Mouse (Mus musculus): ENCODE measurements around the gene Glod5. TPM values are rescaled to one million over a fixed set of nuclear protein-coding genes. Genes with fewer than 3 reads are reported as not detected.

Gene Glod5
- polyA plus RNA-seq, 1 experiment from 2014 or later: 6.0 TPM

DNA sequence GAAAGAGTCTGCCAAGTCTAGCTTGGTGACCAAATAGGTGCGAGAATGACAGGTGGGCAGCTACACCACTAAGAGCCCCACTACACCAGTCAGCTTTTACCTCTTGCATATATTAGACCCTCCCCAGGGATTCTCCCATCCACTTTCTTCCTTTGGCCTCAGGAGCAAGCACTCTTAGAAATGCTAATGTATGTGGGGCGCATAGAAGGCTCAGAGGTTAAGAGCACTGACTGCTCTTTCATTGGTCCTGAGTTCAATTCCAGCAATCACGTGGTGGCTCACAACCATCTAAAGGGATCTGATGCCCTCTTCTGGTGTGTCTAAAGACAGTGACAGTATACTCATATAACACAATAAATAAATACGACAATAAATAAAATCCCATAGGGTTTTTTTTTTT is 15.3 kb downstream of the Glod5 start:
- Histone ChIP-seq H3K9me3 (ENCODE audit: control insufficient read depth, low read length) (no peaks in the 10 kb centered on the region), H3K9ac (ENCODE audit: low read length) (no peak overlapping the region), H3K27ac (replicated peaks) (no peak overlapping the region), H3K4me1 (replicated peaks; ENCODE audit: control insufficient read depth, insufficient read depth) (no peaks in the 10 kb centered on the region), H3K4me2 (replicated peaks; ENCODE audit: low read depth) (no peak overlapping the region), H3K36me3 (ENCODE audit: control insufficient read depth, insufficient read depth, low read length) (no peaks in the 10 kb centered on the region), H3K4me3 (ENCODE audit: low read depth, low read length) (no peak overlapping the region), H3K27me3 (ENCODE audit: control insufficient read depth, insufficient read depth, low read length) (no peaks in the 10 kb centered on the region)
- TF ChIP-seq EP300 (optimal IDR thresholded peaks at IDR 0.05) (no peak), CTCF (IDR thresholded peaks at IDR 0.05; ENCODE audit: low read depth) (no peak)
- WGBS: 65% methylated on average over 4 of the region's 4 CpGs
- DNase-seq (ENCODE audit: low spot score) (no peak), ATAC-seq (ENCODE audit: low FRiP score, low TSS enrichment) (no peak)

DNA sequence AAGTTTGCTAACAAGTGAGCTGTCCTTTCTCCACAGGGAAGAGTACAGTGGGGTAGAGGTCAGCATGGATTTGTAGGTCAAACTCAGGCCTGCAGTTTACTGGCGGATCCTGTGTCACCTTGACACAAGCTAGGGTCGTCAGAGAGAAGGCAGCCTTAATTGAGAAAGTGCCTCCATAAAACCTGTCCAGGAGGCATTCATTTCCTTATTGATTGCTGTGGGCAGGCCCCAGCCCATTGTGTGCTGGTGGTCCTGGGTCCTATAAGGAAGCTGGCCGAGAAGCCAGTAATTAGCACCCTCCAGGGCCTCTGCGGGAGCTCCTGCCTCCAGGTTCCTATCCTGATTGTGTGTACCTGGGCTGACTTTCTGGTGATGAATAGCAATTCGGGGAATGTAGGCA is 16.3 kb downstream of the Glod5 start:
- H3K4me2 ChIP-seq (replicated peaks; ENCODE audit: low read depth): no peak overlapping the region
- 35% methylated on average over 5 of the region's 5 CpGs for WGBS
- no peak for TF ChIP-seq CTCF (IDR thresholded peaks at IDR 0.05; ENCODE audit: low read depth)
- H3K4me1 ChIP-seq (replicated peaks; ENCODE audit: control insufficient read depth, insufficient read depth): no peaks in the 10 kb centered on the region
- no peaks in the 10 kb centered on the region for H3K36me3 ChIP-seq (ENCODE audit: control insufficient read depth, insufficient read depth, low read length)
- H3K9ac ChIP-seq (ENCODE audit: low read length): no peak overlapping the region
- H3K9me3 ChIP-seq (ENCODE audit: control insufficient read depth, low read length): no peaks in the 10 kb centered on the region
- ATAC-seq (ENCODE audit: low FRiP score, low TSS enrichment): no peak
- H3K27me3 ChIP-seq (ENCODE audit: control insufficient read depth, insufficient read depth, low read length): no peaks in the 10 kb centered on the region
- no peak for DNase-seq (ENCODE audit: low spot score)
- no peak overlapping the region for H3K27ac ChIP-seq (replicated peaks)
- no peak overlapping the region for H3K4me3 ChIP-seq (ENCODE audit: low read depth, low read length)

DNA sequence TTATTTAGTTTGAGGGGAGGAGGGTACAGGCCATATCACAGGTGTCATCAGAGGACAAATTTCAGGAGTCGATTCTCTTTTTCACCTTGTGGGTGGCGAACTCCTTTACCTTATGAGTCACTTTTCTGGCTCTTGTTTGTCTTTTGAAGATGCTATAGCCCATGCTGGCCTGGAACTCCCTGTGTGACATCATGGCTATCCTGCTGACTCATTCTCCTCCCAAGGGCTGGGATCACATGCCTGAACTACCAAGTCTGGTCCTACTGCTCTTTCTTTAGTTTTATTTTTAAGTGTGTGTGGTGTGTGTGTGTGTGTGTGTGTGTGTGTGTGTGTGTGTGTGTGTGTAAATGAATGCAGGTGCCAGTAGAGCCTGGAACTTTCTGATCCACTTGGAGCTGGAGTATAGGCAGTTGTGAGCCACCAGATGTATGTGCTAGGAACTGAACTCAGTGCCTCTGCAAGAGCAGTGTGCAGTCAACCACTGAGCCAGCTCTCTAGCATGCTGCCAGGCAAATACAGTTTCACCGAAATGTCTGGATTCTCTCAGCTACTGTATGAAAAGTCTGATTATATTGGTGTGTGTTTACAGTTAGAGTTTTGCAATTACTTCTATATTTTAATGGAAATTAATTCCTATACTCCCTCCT is 17.6 kb downstream of the Glod5 start:
- Histone ChIP-seq H3K4me2 (replicated peaks; ENCODE audit: low read depth) (no peak overlapping the region), H3K36me3 (ENCODE audit: control insufficient read depth, insufficient read depth, low read length) (no peaks in the 10 kb centered on the region), H3K4me1 (replicated peaks; ENCODE audit: control insufficient read depth, insufficient read depth) (no peaks in the 10 kb centered on the region), H3K27ac (replicated peaks) (no peak overlapping the region), H3K4me3 (ENCODE audit: low read depth, low read length) (no peak overlapping the region), H3K9ac (ENCODE audit: low read length) (no peak overlapping the region), H3K27me3 (ENCODE audit: control insufficient read depth, insufficient read depth, low read length) (no peaks in the 10 kb centered on the region), H3K9me3 (ENCODE audit: control insufficient read depth, low read length) (no peaks in the 10 kb centered on the region)
- DNase-seq (ENCODE audit: low spot score) (peak; percentile 16), ATAC-seq (ENCODE audit: low FRiP score, low TSS enrichment) (no peak)
- 54% methylated on average over 3 of the region's 3 CpGs for WGBS
- TF ChIP-seq EP300 (optimal IDR thresholded peaks at IDR 0.05) (no peak), CTCF (IDR thresholded peaks at IDR 0.05; ENCODE audit: low read depth) (no peak)

DNA sequence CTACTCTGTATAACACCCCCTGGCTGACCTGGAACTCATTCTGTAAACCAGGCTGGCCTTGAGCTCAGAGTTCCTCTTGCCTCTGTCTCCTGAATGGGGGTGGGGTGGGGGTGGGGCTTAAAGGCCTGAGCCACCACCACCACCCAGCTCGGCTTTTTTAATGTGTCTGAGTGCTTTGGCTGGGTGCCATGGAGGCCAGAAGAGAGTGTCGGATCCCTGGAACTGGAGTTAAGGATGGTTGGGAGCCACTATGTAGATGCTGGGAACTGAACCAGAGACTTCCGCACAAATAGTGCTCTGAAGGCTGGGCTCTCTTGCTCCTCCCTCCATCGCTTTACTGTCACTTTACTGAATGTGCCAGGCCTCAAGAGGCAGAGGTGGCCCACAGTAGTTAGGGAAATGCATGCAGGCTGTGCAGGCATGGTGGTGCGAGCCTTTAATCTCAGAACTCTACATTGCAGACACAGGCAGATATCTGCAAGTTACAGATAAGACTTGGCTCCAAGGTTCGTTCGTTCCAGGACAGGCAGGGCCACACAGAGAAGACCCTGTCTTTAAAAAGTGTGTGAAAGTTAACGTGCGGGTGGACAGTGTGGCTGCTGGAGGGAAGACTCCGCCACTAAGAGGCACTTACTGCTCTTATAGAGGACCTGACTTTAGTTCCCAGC is 25.1 kb downstream of the Glod5 start:
- Histone ChIP-seq H3K9me3 (ENCODE audit: control insufficient read depth, low read length) (no peaks in the 10 kb centered on the region), H3K36me3 (ENCODE audit: control insufficient read depth, insufficient read depth, low read length) (no peaks in the 10 kb centered on the region), H3K27ac (replicated peaks) (no peak overlapping the region), H3K4me2 (replicated peaks; ENCODE audit: low read depth) (no peak overlapping the region), H3K9ac (ENCODE audit: low read length) (no peak overlapping the region), H3K4me1 (replicated peaks; ENCODE audit: control insufficient read depth, insufficient read depth) (no peaks in the 10 kb centered on the region), H3K27me3 (ENCODE audit: control insufficient read depth, insufficient read depth, low read length) (no peaks in the 10 kb centered on the region), H3K4me3 (ENCODE audit: low read depth, low read length) (no peak overlapping the region)
- no peak for ATAC-seq (ENCODE audit: low FRiP score, low TSS enrichment)
- DNase-seq (ENCODE audit: low spot score): no peak
- WGBS: 67% methylated on average over 10 of the region's 10 CpGs
- TF ChIP-seq EP300 (optimal IDR thresholded peaks at IDR 0.05) (no peak), CTCF (IDR thresholded peaks at IDR 0.05; ENCODE audit: low read depth) (no peak)

DNA sequence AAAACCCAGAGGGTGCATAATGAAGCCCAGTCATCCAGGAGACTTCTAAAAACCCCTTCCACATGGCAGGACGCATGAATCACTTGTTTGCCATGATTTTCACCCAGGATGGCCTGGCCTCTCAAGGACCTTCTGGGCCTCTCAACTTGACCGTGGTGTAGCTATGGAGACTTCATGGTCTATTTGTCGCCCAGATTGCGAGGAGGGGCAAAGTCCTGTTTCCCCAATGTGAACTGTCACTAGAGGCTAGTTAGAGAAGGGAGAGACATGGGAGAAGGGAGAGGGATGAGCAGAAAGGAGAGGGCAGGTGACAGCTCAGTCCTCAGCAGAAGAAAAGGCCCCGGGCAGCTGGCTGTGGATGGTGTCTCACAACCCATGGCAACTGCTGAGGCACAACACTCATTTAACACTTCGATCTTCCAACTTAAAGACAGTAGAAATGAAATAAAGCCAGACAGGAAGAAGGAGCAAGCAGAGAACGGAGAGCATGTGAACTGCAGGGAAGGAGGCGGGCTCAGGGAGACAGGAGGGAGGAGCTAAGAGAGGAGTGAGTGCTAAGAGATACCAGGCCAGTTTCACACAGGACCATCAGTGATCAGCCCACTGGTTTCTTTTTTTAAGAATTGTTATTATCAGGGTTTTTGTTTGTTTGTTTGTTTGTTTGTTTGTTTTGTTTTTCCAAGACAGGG is 25.8 kb downstream of the Glod5 start:
- no peaks in the 10 kb centered on the region for H3K36me3 ChIP-seq (ENCODE audit: control insufficient read depth, insufficient read depth, low read length)
- TF ChIP-seq EP300 (optimal IDR thresholded peaks at IDR 0.05): no peak
- TF ChIP-seq CTCF (IDR thresholded peaks at IDR 0.05; ENCODE audit: low read depth): no peak
- H3K27ac ChIP-seq (replicated peaks): no peak overlapping the region
- no peak overlapping the region for H3K9ac ChIP-seq (ENCODE audit: low read length)
- no peaks in the 10 kb centered on the region for H3K9me3 ChIP-seq (ENCODE audit: control insufficient read depth, low read length)
- WGBS: 63% methylated on average over 8 of the region's 8 CpGs
- ATAC-seq (ENCODE audit: low FRiP score, low TSS enrichment): no peak
- DNase-seq (ENCODE audit: low spot score): no peak
- H3K4me1 ChIP-seq (replicated peaks; ENCODE audit: control insufficient read depth, insufficient read depth): no peaks in the 10 kb centered on the region
- H3K27me3 ChIP-seq (ENCODE audit: control insufficient read depth, insufficient read depth, low read length): no peaks in the 10 kb centered on the region
- no peak overlapping the region for H3K4me3 ChIP-seq (ENCODE audit: low read depth, low read length)
- H3K4me2 ChIP-seq (replicated peaks; ENCODE audit: low read depth): no peak overlapping the region

DNA sequence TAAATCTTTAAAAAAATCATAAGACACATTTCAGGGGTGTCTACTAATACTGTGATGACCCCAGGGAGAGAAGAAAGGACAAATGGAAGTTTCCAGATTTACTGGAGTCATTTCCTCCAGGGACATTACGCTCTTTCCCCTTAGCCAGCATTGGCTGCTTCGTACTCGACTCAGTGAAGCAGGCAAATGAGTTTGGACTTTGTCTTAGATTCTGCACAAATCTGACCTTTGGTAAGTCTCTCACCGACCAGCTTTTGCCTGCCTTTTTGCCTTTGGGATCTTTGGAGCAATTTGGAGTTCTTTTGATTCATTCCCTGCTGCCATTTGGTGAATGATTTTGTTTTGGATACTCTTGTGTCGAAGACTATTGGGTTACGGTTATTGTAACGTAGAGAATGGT is 36.9 kb downstream of the Glod5 start:
- no peak for ATAC-seq (ENCODE audit: low FRiP score, low TSS enrichment)
- 85% methylated on average over 7 of the region's 7 CpGs for WGBS
- TF ChIP-seq EP300 (optimal IDR thresholded peaks at IDR 0.05): no peak
- TF ChIP-seq CTCF (IDR thresholded peaks at IDR 0.05; ENCODE audit: low read depth): no peak

More for the DNA sequence above, 36.9 kb downstream of the Glod5 start:
- Histone ChIP-seq H3K4me2 (replicated peaks; ENCODE audit: low read depth) (no peak overlapping the region), H3K27ac (replicated peaks) (no peak overlapping the region), H3K36me3 (ENCODE audit: control insufficient read depth, insufficient read depth, low read length) (no peaks in the 10 kb centered on the region), H3K9me3 (ENCODE audit: control insufficient read depth, low read length) (no peaks in the 10 kb centered on the region), H3K9ac (ENCODE audit: low read length) (no peak overlapping the region), H3K4me3 (ENCODE audit: low read depth, low read length) (no peak overlapping the region), H3K4me1 (replicated peaks; ENCODE audit: control insufficient read depth, insufficient read depth) (no peaks in the 10 kb centered on the region), H3K27me3 (ENCODE audit: control insufficient read depth, insufficient read depth, low read length) (no peaks in the 10 kb centered on the region)
- no peak for DNase-seq (ENCODE audit: low spot score)

Measured in stomach, postnatal 0 days (tissue).